Mouse (Mus musculus) MEL (cell line): Measurements from ENCODE around the gene Tex44. TPM values are rescaled to one million over a fixed set of nuclear protein-coding genes. Genes with fewer than 3 reads are reported as not detected.

Source experiments
- DNase-seq: peaks from one replicate; pipeline ENCODE4 v3.0.0; 2011; ENCODE audit warnings: low read depth, low spot score
- H3K27ac ChIP-seq: 2 replicates; pipeline ENCODE4 v1.5.1; 2012; ENCODE audit warnings: low read depth, mild to moderate bottlenecking, control low read depth, low read length, moderate library complexity; ENCODE audit not compliant: control insufficient read depth
- H3K27me3 ChIP-seq, 2 experiments: fragments of 150-350 bp in 1 of 2; sonication (generic) in 1 of 2; 2 replicates each; pipeline ENCODE4 v1.6.1; 2012; ENCODE audit warnings: low read length in 2 of 2, mild to moderate bottlenecking in 2 of 2, improper control_type of control experiment in 1 of 2, moderate library complexity in 1 of 2; ENCODE audit not compliant: insufficient read depth in 2 of 2, control insufficient read depth in 1 of 2
- H3K36me3 ChIP-seq, 2 experiments: 2 replicates each; pipeline ENCODE4 v1.6.1; 2012 to 2014; ENCODE audit warnings: low read length in 2 of 2, improper control_type of control experiment in 1 of 2, inconsistent platforms in 1 of 2, mild to moderate bottlenecking in 1 of 2; ENCODE audit not compliant: insufficient read depth in 2 of 2, control insufficient read depth in 1 of 2
- H3K4me1 ChIP-seq, 2 experiments: fragments of 150-350 bp in 1 of 2; sonication (generic) in 1 of 2; 2 replicates each; pipeline ENCODE4 v1.6.1; 2012; ENCODE audit warnings: low read length in 2 of 2, improper control_type of control experiment in 1 of 2, mild to moderate bottlenecking in 1 of 2; ENCODE audit not compliant: insufficient read depth in 2 of 2, control insufficient read depth in 1 of 2
- H3K4me3 ChIP-seq, 2 experiments: fragments of 150-350 bp in 1 of 2; sonication (generic) in 1 of 2; 2 replicates each; pipeline ENCODE4 v1.5.1; 2012; ENCODE audit warnings: low read depth in 2 of 2, low read length in 2 of 2, mild to moderate bottlenecking in 2 of 2, moderate library complexity in 2 of 2, control low read depth in 1 of 2, improper control_type of control experiment in 1 of 2; ENCODE audit not compliant: control insufficient read depth in 1 of 2, insufficient read depth in 1 of 2
- H3K79me2 ChIP-seq: 2 replicates; pipeline ENCODE4 v1.6.1; 2012; ENCODE audit warnings: mild to moderate bottlenecking, low read length, moderate library complexity; ENCODE audit not compliant: control insufficient read depth, poor library complexity, insufficient read depth
- H3K9ac ChIP-seq: 2 replicates; pipeline ENCODE4 v1.6.1; 2012; ENCODE audit warnings: low read depth, mild to moderate bottlenecking, control low read depth, low read length, moderate library complexity; ENCODE audit not compliant: control insufficient read depth, poor library complexity, severe bottlenecking
- H3K9me3 ChIP-seq: fragments of 150-350 bp; sonication (generic); replicated peaks from 2 replicates; pipeline ENCODE4 v1.6.1; 2012; ENCODE audit warnings: mild to moderate bottlenecking, low read length, improper control_type of control experiment, moderate library complexity; ENCODE audit not compliant: insufficient read depth
- BHLHE40 ChIP-seq: IDR thresholded peaks from 2 replicates; pipeline ENCODE4 v1.6.1; 2012; ENCODE audit warnings: low read depth, mild to moderate bottlenecking, inconsistent platforms, low read length, improper control_type of control experiment, borderline replicate concordance
- CHD2 ChIP-seq: IDR thresholded peaks from 2 replicates; pipeline ENCODE4 v1.6.1; 2011; ENCODE audit warnings: low read length, improper control_type of control experiment
- CTCF ChIP-seq, 3 experiments: IDR thresholded peaks in 2 of 3; conservative IDR thresholded peaks in 1 of 3; 2 replicates each; pipeline ENCODE4 v1.5.1; 2011 to 2012; ENCODE audit warnings: low read length in 3 of 3, low read depth in 2 of 3, mild to moderate bottlenecking in 2 of 3, improper control_type of control experiment in 1 of 3, inconsistent platforms in 1 of 3, mixed read lengths in 1 of 3, moderate library complexity in 1 of 3; ENCODE audit not compliant: control insufficient read depth in 1 of 3, insufficient read depth in 1 of 3, poor library complexity in 1 of 3, severe bottlenecking in 1 of 3
- ELF1 ChIP-seq: IDR thresholded peaks from 2 replicates; pipeline ENCODE4 v1.6.1; 2014; ENCODE audit warnings: low read depth, mild to moderate bottlenecking, inconsistent platforms, low read length, improper control_type of control experiment, moderate library complexity
- EP300 ChIP-seq, 2 experiments: IDR thresholded peaks; 2 replicates each; pipeline ENCODE4 v1.6.1; 2011; ENCODE audit warnings: improper control_type of control experiment in 2 of 2, low read length in 2 of 2, low read depth in 1 of 2, mild to moderate bottlenecking in 1 of 2
- ETS1 ChIP-seq: IDR thresholded peaks from 2 replicates; pipeline ENCODE4 v1.6.1; 2012; ENCODE audit warnings: low read depth, mild to moderate bottlenecking, inconsistent platforms, low read length, improper control_type of control experiment, moderate library complexity
- GABPA ChIP-seq: IDR thresholded peaks from 2 replicates; pipeline ENCODE4 v1.6.1; 2012; ENCODE audit warnings: low read depth, mild to moderate bottlenecking, inconsistent platforms, low read length, improper control_type of control experiment, moderate library complexity
- GATA1 ChIP-seq: IDR thresholded peaks from 2 replicates; pipeline ENCODE4 v1.6.1; 2011; ENCODE audit warnings: low read depth, low read length, improper control_type of control experiment
- HCFC1 ChIP-seq: IDR thresholded peaks from 2 replicates; pipeline ENCODE4 v1.6.1; 2012; ENCODE audit warnings: low read depth, mild to moderate bottlenecking, inconsistent platforms, low read length, improper control_type of control experiment, moderate library complexity
- JUND ChIP-seq: IDR thresholded peaks from 2 replicates; pipeline ENCODE4 v1.6.1; 2011; ENCODE audit warnings: low read depth, mild to moderate bottlenecking, improper control_type of control experiment, low read length
- KAT2A ChIP-seq: conservative IDR thresholded peaks from 2 replicates; pipeline ENCODE4 v1.6.1; 2012; ENCODE audit warnings: low read depth, low read length, improper control_type of control experiment, inconsistent platforms
- MAX ChIP-seq: IDR thresholded peaks from 2 replicates; pipeline ENCODE4 v1.6.1; 2011; ENCODE audit warnings: low read length, improper control_type of control experiment
- MEF2A ChIP-seq: IDR thresholded peaks from 2 replicates; pipeline ENCODE4 v1.6.1; 2014; ENCODE audit warnings: low read depth, mild to moderate bottlenecking, inconsistent platforms, low read length, improper control_type of control experiment; ENCODE audit not compliant: poor library complexity, insufficient replicate concordance, severe bottlenecking; ENCODE audit errors: extremely low read depth
- NELFE ChIP-seq: IDR thresholded peaks from 2 replicates; pipeline ENCODE4 v1.6.1; 2011; ENCODE audit warnings: low read depth, low read length, improper control_type of control experiment
- NRF1 ChIP-seq: IDR thresholded peaks from 2 replicates; pipeline ENCODE4 v1.6.1; 2014; ENCODE audit warnings: low read depth, mild to moderate bottlenecking, inconsistent platforms, low read length, improper control_type of control experiment, moderate library complexity; ENCODE audit not compliant: poor library complexity, insufficient read depth, severe bottlenecking
- POLR2AphosphoS2 ChIP-seq: IDR thresholded peaks from 2 replicates; pipeline ENCODE4 v1.6.1; 2011; ENCODE audit warnings: low read length, improper control_type of control experiment
- RAD21 ChIP-seq: IDR thresholded peaks from 2 replicates; pipeline ENCODE4 v1.6.1; 2011; ENCODE audit warnings: mild to moderate bottlenecking, low read depth, low read length, improper control_type of control experiment
- RCOR1 ChIP-seq: IDR thresholded peaks from 2 replicates; pipeline ENCODE4 v1.6.1; 2012; ENCODE audit warnings: low read depth, mild to moderate bottlenecking, inconsistent platforms, low read length, improper control_type of control experiment
- SIN3A ChIP-seq: IDR thresholded peaks from 2 replicates; pipeline ENCODE4 v1.6.1; 2012; ENCODE audit warnings: low read length, improper control_type of control experiment, inconsistent platforms
- SMC3 ChIP-seq: IDR thresholded peaks from 2 replicates; pipeline ENCODE4 v1.6.1; 2011; ENCODE audit warnings: low read depth, low read length, improper control_type of control experiment
- TBP ChIP-seq: IDR thresholded peaks from 2 replicates; pipeline ENCODE4 v1.8.0; 2011; ENCODE audit warnings: low read depth, low read length, improper control_type of control experiment
- UBTF ChIP-seq: IDR thresholded peaks from 2 replicates; pipeline ENCODE4 v1.6.1; 2012; ENCODE audit warnings: low read depth, mild to moderate bottlenecking, inconsistent platforms, low read length, improper control_type of control experiment, moderate library complexity, borderline replicate concordance; ENCODE audit not compliant: insufficient read depth
- ZKSCAN1 ChIP-seq: IDR thresholded peaks from 2 replicates; pipeline ENCODE4 v1.6.1; 2012; ENCODE audit warnings: low read depth, mild to moderate bottlenecking, inconsistent platforms, low read length, improper control_type of control experiment, moderate library complexity
- ZNF384 ChIP-seq: IDR thresholded peaks from 2 replicates; pipeline ENCODE4 v1.6.1; 2012; ENCODE audit warnings: low read depth, mild to moderate bottlenecking, inconsistent platforms, low read length, improper control_type of control experiment
- polyA plus RNA-seq, 2 experiments: library from polyadenylated mRNA; stranded (reverse) in 1 of 2; unstranded in 1 of 2; fragments of >175 nt in 1 of 2; fragments of >200 nt in 1 of 2; gene quantifications; 2 replicates each; pipeline versions ENCODE4 v1.2.1 to v1.2.4; 2012; ENCODE audit warnings: low replicate concordance in 2 of 2, low read depth in 1 of 2; ENCODE audit not compliant: insufficient read length in 2 of 2, insufficient read depth in 1 of 2, missing spikeins in 1 of 2
- total RNA-seq: library from RNA; depleted of rRNA; stranded (reverse); fragments of 300-350 nt; gene quantifications from 2 replicates; pipeline ENCODE4 v1.2.3, GENCODE M21; 2012

Gene Tex44
- total and polyA plus RNA-seq, 3 experiments, result not detected

GRCm38 (mm10) chr1:86406313-86406712 is 19.8 kb upstream of the Tex44 start (continued):
- TF ChIP-seq GABPA (no peak), MEF2A (no peak), RCOR1 (no peak), MAX (no peak)

- Histone ChIP-seq H3K4me3 (no peak overlapping the region), H3K27ac (no peak overlapping the region), H3K9me3 (no peaks in the 10 kb centered on the region), H3K4me1 (peaks cover 3 to 5% of the 10 kb centered on the region in 2 experiments; a peak in 2 of 4 replicates), H3K36me3 (peaks cover 0 to 6% of the 10 kb centered on the region in 2 experiments; a peak in 2 of 4 replicates), H3K9ac (no peak overlapping the region), H3K79me2 (no peaks in the 10 kb centered on the region), H3K27me3 (no peaks in the 10 kb centered on the region)
- TF ChIP-seq ZNF384 (no peak), ETS1 (no peak), NRF1 (no peak), GATA1 (no peak), KAT2A (no peak), RAD21 (no peak), NELFE (no peak), TBP (no peak), MEF2A (no peak)
- no peak for DNase-seq
Measured at GRCm38 (mm10) chr1:86406914-86407313, 19.2 kb upstream of the Tex44 start.

GRCm38 (mm10) chr1:86408515-86408914 is 17.6 kb upstream of the Tex44 start:
- Histone ChIP-seq H3K4me1 (peaks cover 3 to 5% of the 10 kb centered on the region in 2 experiments; a peak in 2 of 4 replicates), H3K9me3 (no peaks in the 10 kb centered on the region), H3K27me3 (no peaks in the 10 kb centered on the region), H3K79me2 (no peaks in the 10 kb centered on the region), H3K9ac (no peak overlapping the region), H3K27ac (no peak overlapping the region), H3K4me3 (no peak overlapping the region), H3K36me3 (peaks cover 0 to 6% of the 10 kb centered on the region in 2 experiments; a peak in 2 of 4 replicates)
- no peak for TF ChIP-seq UBTF
- no peak for TF ChIP-seq NRF1
- no peak for TF ChIP-seq CHD2
- TF ChIP-seq ELF1, result no peak
- TF ChIP-seq MAX, result no peak
- no peak for TF ChIP-seq GATA1
- no peak for TF ChIP-seq SIN3A
- no peak for TF ChIP-seq EP300 (IDR thresholded peaks at IDR 0.05; ENCODE audit: low read depth in 1 of 2, low read length in 2 of 2)
- no peak for TF ChIP-seq JUND
- TF ChIP-seq HCFC1, result no peak
- no peak for TF ChIP-seq SMC3
- no peak for TF ChIP-seq CTCF (IDR thresholded peaks at IDR 0.05 in 2 of 3, conservative IDR thresholded peaks at IDR 0.05 in 1 of 3; ENCODE audit: control insufficient read depth in 1 of 3, insufficient read depth in 1 of 3, low read depth in 2 of 3, low read length in 3 of 3, poor library complexity in 1 of 3, severe bottlenecking in 1 of 3)
- no peak for TF ChIP-seq BHLHE40
- TF ChIP-seq POLR2AphosphoS2, result no peak
- TF ChIP-seq ZKSCAN1, result no peak
- TF ChIP-seq RAD21, result no peak
- no peak for DNase-seq
